Mouse (Mus musculus): ENCODE measurements around the gene Trim62.
A peak's percentile ranks its signal among the peaks of the same experiment; 100 is the strongest.
"Not testable (repeated sequence)": the region's sequence is repeated elsewhere in the genome, so short reads cannot be mapped to it uniquely, and the experiment has no call there.

Trim62 gene

DNA sequence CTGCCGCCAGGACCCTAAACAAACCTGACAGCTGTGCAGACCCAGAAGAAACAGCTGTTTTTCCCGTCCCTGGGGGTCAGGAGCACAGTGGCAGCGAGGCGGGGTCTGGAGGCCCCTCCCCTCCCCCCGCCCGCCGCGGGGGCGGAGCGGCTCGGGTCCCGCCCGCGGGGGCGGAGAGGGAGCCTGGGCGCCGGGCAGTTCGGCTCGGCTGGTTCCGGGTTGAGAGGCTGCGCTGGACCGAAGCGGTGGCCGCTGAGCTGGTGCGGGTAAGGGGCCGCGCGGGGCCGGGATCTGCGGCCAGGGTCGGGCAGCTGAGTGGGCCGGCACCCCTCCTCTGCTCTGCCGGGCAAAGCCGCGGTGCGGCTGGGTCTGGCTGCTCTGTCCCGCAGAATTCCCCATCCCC lies at the start of gene Trim62:
Gene Trim62 (plus strand): TSS at position 202 of the 403 bp plus-strand sequence.
- DNase-seq (ENCODE audit: low spot score): peak; percentile 72

DNA sequence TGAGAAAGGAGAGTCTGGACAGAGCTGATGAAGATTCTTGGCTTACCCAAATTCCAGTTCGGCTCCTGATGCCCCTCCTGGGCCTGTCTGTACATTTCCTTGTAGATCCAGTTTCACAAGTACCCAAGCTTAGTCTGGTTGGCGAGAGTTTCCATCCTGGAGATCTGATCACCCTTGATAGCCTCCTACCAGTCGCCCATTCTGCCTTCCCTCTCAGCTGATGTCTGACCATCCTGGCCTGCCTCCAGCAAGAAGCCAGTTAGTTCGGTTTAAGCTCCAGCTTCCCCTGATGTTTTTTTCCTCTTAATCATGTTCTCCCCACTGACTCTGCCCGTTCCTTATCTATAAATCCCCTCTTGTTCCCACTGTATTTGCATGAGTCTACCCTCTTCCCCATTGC lies 45.2 kb upstream of the Trim62 start:
- no peak for DNase-seq (ENCODE audit: low spot score)

DNA sequence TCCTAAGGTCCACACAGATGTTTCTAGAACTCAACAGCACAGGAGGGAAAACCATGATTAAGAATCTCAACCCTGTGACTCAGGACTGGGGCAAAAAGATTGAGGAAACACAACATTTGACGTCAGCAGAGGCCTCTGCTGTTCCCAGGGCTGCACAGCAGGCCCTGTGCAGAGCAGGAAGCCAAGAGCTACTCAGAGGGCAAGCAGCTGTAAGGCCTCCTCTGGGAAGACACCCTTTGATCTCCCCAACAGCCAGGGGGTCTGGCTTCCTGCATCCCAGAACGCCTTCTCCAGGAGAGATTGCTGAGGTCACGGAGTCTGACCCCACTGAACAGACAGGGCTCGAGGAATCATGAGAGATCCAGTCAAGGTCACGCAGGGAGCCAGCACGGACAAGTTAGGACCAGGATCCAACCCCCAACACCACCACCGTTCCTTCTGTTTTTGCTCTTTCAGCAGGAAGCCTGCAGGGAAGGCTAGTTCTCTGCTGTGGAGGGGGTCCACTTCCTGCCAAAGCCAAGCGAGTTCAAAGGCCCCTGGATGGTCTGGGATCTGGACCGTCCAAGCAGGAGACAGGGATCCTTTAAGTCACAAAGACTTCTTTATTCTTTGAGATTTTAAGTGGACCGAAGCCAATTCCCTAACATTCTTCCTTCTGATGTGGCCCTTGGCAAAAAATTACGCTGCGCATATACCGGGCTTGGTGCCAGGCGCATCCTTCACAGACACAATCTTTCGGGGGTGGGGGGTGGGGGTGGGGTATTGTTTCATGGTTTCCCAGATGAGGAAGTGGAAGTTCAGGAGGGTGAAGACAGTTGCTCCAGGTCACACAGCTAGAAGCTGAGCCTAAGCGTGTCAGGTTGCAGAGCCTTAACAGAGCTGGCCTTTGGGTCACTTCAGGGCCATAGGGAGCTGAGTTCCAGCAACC lies 43.3 kb upstream of the Trim62 start:
- peak; percentile 38 for DNase-seq (ENCODE audit: low spot score)

DNA sequence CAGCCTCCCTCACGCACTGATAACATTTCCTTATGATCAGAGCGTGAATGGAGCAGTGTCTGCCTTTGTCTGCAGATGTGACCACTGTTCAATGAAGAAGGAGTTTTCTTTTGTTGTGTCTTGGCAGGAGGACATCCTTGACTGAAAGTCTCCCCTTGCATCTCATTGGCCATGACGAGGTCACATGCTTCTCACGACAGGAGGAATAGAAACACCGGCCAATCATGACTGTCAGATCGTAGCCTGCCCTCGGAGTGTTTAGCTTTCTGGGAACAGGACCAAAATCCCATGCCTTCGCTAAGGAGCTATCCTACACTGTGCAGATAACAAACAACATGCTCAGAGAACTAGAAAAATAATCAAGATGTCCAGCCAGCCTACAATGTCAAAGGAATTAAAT lies 42.1 kb upstream of the Trim62 start:
- DNase-seq (ENCODE audit: low spot score): peak; percentile 52

DNA sequence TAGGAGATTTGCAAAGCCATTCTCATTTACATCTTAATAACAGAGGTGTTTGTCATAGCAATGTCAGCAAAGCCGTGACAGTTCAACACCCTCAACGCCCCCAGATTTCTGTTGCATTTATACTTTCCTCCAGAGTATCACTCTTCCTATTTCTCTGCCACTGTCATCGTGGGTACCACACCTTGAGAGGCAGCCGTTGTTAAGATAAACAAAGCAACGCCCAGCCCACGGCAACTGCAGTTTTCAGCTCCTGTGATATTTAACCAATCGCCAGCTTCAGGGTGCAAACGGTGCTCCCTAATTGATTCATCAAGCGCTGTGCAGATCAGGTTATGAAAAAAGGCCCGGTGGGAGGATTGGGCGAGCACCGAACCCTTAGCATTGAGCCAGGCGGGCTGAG lies 38.8 kb upstream of the Trim62 start:
- DNase-seq (ENCODE audit: low spot score): no peak

DNA sequence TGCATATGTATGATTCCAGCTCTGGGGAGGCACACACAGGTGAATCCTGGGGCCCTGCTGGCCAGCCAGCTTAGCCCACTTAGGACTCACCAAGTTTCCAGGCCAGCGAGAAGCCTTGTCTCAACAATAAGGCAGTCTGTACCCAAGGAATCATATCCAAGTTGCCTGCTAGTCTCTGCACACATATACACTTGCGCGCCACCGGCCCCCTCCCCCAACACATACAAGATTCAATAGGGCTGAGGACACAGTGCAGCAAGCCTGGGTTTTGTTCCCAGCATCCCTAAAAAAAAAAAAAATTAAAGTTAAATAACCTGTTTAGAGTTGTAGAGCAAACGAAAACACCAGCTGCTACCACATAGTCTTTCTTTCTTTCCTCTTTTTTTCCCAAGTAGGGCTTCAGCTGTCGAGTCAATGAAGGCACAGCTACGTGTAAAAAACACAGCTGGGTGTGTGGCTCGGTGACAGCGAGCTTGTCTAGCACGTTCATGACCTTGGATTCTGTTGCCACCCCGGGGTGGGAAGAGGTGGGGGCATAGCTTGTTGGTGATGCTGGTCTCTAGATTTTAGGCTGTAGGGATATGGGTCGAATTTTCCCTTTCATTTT lies 37.9 kb upstream of the Trim62 start:
- DNase-seq (ENCODE audit: low spot score): no peak

DNA sequence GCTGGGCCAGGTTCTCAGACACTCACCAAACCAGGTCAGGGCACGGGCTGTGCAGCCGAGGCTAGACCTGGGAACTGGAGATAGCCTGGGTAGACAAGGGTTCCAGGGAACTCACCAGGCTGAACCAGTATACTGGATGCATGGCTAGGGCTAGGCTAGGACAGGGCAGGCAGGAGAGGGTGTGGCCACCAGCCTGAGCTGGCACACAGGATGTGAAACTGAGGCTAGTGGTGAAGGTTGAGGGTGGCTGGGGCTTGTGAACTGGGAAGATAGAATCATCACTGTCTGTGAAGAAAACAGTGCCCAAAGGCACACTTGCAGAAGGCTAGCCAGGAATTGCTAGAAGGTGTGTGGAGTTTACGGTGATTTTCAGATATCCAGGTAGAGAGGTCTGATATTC lies 34.4 kb upstream of the Trim62 start:
- no peak for DNase-seq (ENCODE audit: low spot score)

DNA sequence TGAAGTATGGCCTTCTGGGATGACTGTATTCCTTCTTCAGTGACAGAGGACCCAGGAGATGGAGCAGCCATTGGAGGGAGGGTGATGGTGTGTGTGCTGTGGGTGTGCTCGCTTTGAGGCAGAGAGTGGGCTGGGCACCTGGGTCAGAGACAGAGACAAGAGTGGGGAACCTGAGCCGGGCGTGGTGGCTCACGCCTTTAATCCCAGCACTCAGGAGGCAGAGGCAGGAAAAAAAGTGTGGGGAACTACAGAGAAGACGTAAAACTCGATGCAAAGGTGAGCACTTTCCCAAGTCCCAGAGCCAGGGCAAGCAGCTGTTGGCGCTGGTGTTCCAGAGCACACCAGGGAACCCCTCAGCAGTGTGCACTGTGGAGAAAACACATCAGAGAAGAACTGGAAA lies 33.7 kb upstream of the Trim62 start:
- DNase-seq (ENCODE audit: low spot score): no peak

DNA sequence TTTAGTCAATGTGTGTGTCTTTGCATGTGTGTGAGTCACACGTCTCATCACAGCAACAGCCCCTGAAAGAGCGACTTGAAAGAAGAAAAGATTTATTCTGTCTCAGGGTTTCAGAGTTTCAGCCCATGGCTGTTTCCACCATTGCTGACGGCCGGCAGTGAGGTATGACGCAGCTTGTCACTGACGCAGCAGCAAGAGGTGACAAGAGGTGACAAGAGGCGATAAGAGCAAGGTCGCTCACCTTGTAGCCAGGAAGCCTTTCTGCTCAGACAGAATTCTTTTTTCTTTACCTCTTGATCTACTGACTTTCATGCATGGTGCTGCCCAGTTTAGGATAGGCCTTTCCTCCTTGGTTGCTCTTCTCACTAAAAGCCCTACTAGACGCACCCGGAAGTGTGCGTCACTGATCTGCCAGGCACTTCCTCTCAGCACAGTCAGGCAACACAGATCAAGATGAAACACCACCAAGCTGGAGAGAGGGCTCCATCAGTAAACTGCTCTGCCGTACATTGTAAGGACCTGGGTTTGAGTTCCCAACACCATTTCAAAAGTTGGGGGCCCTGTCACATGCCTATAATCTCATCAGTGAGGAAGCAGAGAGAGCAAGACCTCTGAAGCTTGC lies 31.0 kb upstream of the Trim62 start:
- DNase-seq (ENCODE audit: low spot score): no peak

DNA sequence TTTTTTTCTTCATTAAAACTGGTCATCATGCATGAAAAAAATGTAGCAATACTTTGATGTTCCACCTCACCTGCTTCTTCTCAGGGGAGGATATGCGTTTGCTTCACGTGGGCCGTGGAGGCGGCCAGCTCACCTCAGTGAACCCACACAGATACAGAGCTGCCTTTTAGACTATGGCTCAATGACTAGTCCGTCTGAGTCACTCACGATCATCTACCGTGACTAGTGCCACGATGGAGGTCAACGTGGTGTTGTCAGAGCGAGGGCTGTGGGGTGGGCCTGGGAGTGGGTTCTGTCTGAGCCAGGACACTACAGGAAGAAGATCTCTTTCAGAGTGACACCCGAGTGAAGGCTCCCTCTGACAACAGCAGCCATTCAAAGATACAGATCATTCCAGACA lies 30.3 kb upstream of the Trim62 start:
- DNase-seq (ENCODE audit: low spot score): no peak

DNA sequence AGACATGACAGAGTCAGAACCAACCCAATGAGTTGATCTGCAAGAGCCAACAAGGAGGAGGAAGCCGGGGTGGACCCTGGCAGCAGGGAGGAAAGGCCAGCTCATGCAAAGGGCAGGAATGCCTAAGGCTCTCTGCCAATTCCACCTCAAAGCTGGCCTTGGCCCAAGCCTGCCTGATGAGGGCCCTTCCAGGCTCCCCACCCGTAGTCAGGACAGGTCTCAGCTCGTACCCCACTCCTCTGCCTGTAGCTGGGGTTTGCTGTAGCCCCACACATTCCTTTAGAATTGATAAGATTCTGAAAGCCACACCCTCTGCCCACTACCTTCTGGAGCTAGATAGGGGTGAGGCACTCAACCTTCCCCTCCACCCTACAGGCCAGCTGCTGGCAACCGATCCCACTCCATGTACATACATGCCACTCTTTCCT lies 27.8 kb upstream of the Trim62 start:
- peak; percentile 61 for DNase-seq (ENCODE audit: low spot score)

DNA sequence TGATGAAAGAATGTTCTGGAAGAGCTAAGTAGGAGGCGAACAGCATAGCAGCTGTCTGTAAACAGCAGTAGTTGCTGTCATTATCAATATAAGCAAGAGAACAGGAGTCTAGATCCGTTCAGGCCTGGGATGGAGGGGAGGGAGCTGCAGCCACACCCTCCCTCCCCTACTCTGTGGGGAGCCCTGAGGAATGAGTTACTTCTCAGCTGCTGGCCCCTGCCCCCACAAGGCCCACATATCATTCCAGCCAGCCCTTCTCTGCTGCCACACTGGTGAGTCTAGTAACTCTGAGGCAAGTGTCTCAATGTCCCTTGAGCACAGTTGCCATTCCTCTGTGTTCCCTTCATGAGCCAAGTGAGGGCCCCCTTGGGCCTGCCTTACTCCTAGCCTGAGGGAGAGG lies 26.2 kb upstream of the Trim62 start:
- DNase-seq (ENCODE audit: low spot score): no peak

DNA sequence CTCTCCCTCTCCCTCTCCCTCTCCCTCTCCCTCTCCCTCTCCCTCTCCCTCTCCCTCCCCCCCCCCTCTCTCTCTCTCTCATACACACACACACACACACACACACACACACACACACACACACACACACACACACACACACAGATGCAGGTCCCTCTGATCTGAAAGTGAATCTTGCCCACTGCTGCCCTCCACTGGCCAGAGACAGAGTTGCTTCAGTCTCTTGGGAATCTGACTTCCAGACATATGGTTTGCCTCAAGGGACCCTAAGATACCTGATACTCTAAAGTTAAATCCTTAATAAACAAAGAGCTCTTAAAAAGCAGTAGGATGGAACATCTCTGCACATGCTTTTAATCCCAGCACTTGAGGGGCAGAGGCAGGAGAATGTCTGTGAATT lies 25.2 kb upstream of the Trim62 start:
- DNase-seq (ENCODE audit: low spot score): not testable (repeated sequence)

DNA sequence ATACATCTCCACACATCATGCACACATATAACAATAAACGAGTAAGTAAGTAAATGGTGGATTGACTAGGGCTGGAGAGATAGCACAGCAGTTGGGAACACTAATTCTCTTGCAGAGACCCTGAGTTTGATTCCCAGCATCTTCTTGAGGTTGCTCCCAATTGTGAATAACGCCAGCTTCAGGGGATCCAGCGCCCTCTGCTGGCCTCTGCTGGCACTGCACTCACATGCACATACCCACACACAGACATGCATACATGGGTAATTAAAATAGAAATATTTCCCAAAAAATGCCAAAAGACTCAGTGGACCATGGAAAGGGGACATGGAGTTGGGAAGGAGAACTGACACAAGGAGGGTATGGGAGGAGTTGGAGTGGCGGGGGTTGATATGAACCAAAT lies 24.5 kb upstream of the Trim62 start:
- DNase-seq (ENCODE audit: low spot score): no peak

DNA sequence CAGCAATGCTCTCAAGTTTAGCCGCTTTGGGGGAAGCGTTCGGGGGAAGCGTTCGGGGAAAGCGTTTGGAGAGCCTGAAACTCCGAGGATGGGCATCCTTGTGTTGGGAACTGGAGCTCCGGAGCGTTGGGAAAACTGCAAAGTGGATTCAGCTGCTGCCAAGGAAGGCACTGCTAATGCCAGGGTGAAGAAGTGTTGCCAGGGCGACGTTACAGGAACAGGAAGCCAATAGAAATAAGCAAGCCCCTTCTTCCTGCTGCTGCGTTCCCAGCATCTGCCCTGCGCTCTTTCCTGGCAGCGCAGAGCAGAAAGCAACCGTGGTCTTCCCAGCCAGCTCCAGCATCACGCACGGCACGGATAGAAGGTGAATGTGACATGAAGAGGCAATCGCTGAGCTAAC lies 10.4 kb upstream of the Trim62 start:
- no peak for DNase-seq (ENCODE audit: low spot score)

DNA sequence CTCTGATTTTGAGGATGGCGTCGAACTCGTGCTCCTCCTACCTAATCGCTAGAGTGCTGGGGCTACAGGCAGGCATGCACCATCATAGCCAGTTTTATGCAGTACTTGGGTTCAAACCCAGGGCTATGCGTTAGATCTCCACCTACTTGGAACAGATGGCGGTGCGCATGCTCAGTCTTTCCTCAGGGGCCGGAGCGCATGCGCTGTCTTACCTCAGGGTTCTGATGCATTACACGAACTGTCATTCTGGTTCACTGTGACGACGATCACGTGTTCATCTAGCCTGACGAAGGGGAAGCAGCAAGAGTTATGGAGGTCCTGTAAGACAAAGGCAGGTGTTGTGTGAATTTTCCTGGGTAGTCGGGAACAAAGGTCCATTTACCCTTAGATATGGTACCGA lies 9.3 kb upstream of the Trim62 start:
- no peak for DNase-seq (ENCODE audit: low spot score)

DNA sequence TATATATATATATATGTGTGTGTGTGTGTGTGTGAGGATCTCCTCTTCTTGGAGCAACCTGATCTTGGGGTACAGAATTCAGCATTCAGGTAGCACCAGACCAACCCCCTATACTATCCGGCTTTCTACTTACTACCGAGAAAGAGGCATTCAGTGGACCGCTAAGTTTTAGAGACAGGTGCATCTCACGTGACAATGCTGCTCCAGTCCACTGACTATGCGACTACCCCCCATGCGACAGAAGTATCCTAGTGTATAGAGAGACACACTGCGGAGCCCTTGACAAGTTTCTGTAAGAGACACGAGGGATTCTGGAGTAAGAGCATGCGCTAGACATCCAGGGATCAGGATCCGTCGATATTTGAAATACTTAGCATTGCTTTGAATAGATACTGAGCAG lies 7.9 kb upstream of the Trim62 start:
- no peak for DNase-seq (ENCODE audit: low spot score)

DNA sequence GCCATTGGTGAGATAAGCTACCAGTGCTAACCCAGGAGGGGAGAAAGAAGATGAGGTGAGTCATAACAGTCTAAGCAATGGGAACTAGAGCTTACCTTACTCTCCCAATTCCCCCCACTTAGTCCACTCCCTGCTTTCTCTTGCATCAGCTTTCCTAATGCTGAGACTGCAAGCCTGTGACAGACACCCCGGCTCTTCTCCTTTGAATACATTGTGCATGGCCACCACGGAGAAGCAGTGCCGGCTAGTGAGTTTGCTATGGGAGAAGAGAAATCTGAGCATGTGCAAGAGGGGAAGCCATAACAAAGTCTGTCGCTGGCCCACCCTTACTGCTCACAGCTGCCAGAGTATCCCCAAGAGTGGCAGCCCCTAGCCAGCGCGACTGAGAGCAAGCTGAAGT lies 5.9 kb upstream of the Trim62 start:
- no peak for DNase-seq (ENCODE audit: low spot score)

DNA sequence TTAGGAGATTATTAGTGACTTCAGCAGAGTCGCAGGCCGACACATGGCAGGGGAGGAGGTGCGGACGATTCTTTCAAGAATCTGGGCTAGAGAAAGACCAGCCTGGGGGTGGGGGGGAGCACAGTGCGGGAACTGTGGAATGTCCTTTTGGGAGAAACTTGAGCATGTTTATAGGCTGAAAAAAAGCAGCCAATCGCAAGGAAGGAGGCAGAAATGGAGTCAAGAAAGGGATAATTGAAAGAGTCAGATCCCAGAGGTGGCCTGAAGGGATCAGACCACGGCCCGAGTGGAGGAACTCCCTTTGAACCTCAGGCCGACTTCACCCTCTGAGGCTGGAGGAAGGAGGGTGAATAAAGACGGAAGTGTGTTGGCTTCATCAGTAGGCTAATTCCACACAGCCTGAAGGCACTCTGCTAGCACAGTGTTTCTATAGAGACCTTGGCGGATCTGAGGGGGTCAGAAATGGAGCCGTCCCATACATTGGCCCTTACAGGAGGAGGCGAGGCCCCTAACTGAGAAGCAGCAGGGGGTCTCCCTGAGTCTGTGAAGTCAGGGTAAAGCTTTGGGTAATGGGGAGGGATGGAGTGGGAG lies 4.4 kb upstream of the Trim62 start:
- no peak for DNase-seq (ENCODE audit: low spot score)

DNA sequence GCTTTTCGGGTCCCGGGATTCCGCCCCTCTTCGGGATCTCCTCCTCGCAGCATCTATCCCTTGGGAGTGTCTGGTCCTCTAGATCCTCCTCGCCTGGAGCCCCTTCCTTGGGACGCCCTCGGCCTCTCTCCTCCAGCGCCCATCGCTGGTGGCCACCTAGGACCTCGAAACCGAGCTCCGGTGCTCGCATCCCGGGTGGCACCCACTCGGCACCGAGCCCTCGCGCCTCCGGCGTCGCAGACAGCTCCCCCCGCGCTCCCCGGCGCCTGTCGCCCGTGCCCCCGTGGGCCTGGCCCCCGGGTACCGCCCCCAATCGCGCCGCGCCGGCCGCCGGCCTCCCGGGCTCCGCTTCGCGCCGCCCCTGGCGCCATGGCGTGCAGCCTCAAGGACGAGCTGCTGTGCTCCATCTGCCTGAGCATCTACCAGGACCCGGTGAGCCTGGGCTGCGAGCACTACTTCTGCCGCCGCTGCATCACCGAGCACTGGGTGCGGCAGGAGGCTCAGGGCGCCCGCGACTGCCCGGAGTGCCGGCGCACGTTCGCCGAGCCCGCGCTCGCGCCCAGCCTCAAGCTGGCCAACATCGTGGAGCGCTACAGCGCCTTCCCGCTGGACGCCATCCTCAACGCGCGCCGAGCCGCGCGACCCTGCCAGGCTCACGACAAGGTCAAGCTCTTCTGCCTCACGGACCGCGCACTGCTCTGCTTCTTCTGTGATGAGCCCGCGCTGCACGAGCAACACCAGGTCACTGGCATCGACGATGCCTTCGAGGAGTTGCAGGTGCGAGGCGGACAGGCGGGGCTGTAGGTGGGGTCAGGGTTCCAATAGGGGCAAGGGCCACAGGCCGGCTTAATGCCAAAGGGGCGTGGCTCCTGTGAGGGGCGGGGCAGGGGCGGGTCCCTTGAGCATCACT lies 676 bp downstream of the Trim62 start:
- peak; percentile 60 for DNase-seq (ENCODE audit: low spot score)

DNA sequence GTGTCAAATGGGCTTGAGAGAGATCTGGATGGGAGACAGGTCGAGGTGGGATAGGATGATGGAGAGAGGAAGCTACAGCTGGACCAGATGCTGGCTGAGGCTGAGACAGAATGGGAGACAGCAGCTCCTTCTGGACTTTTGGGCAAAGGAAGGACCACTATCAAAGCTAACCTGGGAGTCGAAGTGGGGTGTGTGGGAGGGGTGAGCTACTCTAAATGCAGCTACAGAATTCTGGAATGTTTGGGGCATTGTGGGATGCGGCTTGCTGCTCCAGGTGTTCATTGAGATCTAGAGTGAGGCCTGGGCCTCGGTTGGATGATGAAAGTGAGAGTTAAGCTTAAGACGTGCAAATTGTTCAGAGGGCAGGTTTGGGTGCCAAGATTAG lies 1.3 kb downstream of the Trim62 start:
- DNase-seq (ENCODE audit: low spot score): no peak

DNA sequence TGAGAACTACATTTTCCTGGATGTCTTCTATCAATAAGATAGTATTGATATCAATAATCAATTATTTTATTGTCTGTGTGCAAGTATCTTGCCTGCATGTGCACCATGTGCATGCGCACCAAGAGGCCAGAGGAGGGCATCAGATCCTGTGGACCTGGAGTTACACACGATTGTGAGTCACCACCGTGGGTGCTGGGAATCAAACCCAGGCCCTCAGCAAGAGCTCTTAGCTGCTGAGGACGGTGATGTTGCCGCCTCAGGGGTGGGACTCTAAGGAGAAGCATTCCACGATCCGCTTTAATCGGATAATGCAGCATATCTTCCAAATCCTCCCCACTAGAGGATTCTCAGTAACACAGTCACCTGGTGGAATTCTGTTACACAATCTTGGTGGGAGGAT lies 2.2 kb downstream of the Trim62 start:
- DNase-seq (ENCODE audit: low spot score): no peak
